Mouse (Mus musculus) thymus, postnatal 14 days (tissue): ENCODE measurements at regions not wholly inside any gene's neighbourhood (a gene's known extent, or its start where the extent isn't known, plus 50 kb on each side); places are given as distances from the start of the nearest gene placed in this dataset.

Experiments used
- DNase-seq: peaks from one replicate; pipeline ENCODE4 v3.0.0; 2021

DNA sequence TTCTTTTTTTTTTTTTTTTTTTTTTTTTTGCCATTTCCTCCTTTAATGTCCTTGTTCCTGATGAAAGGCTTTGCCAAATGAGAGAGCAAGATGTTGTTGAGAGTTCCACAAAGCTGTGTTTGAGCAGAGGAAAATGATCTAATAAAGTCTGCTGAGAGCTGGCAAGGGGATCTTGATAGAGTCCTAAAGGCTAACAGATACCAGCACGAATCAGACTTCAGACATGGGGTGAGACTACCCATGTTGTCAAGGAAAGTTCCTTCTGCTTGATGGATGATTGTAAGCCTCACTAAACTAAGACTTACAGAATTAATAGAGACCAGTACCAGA, 665.2 kb upstream of the Fam92a start:
- DNase-seq, result no peak

DNA sequence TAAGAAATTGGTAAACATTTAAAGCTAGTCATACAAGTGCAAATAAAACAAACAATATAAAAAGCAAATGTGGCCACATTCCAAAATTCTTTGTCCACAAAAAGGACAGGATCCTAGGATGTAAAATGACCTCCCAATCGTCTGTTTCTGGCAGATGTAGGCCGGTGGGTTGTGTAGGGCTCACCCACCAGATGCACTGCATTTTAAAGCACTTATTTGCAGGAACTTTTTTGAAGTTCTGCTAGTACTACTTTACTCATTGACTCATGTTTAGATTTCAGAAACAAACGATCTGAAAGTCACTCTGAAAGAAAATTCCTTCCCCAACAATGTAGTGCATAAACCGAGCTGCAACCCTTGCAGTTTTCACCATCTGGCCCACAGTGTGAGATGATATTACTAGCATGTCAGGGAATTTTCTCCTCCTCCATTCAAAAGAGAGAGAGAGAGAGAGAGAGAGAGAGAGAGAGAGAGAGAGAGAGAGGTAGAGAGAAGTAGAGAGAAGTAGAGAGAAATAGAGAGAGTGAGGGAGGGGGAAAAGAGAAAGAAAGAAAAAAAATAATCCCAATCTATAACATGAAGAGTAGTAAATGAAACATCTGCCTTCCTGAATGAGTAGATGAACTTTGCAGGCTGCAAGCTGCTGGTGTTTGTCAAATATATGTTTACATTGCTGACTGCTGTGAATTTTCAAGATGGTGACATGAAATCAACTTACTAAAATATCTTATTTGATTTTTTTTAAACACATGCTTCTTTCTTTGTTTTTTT, 664.7 kb upstream of the Fam92a start:
- DNase-seq, result no peak

DNA sequence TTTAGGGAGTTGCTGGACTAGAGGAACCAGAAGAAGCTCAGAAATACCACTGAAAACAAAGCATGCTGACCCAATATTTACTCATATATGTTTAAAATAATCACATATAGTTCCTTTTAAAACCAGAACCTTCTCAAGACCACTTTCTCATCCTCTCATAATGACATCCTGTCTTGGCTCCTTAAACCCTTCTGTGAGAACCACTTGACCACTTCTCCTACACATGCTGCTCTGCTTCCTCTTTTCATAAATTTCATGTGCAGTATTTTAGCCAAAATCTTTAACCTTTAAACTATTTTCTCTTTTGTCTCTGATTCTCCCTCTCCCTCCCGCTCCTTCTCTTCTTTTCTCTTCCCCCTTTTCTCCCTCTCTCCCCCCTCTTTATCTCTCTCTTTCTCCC, 654.6 kb upstream of the Fam92a start:
- DNase-seq, result no peak

DNA sequence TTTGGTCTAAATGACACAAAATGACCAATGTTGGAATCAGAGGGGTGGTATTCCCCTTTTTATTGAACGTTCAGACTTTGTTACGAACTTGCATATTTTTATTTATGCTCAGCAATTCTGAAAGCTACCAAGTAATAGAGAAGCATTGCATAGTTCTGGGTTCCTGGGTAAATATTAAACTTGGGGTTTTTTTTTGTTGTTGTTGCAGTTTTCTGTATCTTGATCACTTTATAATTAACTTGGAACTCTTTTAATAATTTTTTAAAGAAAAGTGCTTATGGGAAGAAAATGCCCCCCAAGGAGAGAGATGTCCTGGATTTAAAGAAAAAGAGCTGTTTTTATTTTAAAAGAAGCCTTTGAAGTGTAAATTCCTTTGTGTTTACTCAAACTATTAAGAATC, 642.4 kb upstream of the Fam92a start:
- no peak for DNase-seq

DNA sequence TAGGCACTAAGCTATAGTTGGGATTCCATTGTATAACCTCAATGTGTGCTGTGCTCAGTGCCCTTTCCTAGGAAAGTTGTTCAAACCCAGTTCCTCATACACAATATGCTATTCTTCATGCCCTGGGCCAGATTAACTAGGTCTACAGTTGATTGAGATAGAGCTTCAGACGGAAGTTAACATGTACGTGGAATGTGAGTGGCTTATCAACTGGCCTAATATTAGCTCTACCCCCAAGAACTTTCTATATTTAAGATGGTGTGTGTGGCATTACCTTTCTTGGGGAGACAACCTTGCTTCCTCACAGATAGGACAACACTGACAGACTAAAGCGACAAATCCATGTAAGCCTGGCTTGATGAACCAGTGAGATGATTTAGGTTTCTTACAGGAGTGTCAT, 629.4 kb upstream of the Fam92a start:
- no peak for DNase-seq

DNA sequence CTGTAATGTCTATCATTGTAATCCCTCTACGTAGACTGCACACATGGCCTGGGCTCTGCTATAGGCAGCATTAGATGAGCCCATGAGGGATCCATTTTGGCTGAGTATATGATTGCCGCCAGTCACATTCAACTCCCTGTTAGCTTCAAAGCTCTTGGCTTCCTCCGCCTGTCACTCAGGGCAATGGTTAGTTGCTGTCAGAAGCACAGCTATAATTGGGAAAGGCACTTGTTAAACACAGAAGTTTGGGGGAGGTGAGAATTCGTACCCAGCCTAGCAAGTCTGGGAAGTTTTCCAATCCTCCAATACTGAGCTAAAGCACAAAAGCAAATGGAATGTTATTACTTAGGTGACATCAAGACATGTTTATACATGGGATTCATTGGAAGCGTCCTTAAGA, 627.7 kb upstream of the Fam92a start:
- DNase-seq, result no peak

DNA sequence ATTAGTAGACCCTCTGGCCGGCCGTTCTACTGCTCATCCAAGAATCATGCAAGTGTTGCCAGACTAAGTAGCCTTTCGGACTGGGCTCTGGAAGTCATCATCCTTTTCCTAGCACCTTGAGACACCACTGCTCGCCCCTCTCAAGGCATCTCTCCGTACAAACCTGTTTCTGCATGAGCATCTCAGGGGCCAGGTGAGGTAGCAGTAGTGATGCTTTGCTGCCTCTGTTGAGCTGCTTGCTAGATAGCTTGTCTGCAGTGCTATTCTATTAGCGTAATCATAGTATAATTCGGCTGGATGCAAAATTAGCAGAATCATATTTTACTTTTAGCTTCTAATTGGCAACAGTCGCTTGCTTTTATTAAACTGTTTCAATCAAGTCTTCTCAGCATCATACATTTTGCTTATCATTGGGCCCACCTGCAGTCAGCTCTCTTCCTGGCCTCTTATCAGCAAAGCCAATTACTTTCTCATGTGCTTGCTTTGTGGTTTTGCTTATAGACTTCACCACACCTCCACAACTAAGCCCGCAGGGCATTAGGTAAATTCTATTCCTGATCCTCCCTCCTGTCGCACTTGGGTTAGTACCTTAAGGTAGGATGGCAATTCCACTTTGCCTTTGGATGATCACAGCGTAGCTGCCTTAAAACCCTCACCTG, 621.1 kb upstream of the Fam92a start:
- no peak for DNase-seq

DNA sequence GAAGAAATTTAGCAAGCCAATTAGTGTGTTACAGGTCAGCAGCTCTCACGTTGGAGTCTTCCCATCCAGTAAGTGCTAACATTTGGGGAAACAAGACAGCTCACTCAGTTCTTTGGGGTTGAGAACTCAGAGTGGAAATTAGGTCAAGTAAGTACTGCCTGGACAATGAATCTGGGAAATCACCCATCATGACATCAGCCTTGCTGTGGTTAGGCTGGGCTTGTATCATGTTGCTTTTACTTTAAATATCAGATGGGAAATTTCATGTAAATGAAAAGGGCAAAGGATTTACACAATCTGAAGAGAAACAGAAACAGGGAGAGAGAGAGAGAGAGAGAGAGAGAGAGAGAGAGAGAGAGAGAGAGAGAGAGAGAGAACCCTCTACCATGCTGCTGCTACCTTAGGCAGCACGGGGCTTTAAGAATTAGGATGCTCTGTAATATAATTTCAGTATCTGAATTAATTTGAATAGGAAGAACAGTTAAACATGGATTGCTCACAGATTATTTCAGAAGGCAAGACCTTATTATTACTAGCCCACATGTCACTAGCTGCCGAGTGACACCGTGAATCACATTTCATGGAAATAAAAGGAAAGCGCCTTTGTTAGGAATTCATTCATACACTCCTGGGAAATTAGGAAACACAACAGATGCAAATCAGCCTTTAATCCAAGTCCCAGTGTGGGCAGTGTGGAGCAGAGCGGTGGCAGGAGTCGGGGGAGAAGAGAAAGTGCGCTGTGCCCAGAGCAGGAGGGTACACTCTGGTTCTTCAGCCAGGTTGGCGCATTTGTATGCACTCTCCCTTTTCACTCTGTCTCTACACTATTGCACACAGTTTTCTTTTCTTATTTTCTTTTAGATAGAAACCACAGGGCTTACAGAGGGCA, 620.2 kb upstream of the Fam92a start:
- DNase-seq, result no peak

DNA sequence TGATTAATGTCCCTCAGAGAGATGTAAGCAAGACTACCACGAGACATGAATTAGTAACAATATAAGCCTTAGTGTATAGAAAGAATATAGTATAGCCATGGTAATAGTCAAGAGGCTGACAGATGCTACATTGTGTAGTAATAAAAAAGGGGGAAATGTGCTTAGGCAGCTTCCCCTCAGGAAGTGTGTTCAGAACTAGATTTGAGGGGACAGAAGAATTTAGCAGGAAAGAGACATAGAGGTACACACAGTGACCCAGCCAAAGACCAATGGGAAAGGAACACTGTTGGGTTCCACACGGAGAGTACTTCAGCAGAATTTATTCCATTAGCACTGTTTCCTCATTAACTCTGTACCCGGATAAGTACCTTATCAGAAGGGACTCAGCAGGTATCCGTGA, 614.0 kb upstream of the Fam92a start:
- no peak for DNase-seq

DNA sequence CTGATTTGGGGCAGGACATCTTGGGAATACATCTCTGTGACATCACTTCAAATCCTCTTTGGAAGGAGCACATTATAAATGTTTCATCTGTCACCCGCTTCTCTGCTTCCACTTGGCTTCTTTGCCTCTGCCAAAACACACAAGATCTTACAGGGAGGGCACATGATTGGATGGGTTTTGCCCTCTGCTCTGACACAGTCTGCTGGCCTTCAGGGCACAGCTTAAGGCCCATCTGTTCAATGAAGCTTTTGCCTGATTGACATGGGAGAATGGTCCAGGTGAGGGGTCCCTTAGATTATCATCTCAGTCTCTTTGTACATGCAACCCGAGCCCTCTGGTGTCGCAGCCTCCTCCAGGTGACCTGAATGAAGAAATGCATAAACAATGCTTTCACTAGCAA, 612.7 kb upstream of the Fam92a start:
- DNase-seq, result no peak

DNA sequence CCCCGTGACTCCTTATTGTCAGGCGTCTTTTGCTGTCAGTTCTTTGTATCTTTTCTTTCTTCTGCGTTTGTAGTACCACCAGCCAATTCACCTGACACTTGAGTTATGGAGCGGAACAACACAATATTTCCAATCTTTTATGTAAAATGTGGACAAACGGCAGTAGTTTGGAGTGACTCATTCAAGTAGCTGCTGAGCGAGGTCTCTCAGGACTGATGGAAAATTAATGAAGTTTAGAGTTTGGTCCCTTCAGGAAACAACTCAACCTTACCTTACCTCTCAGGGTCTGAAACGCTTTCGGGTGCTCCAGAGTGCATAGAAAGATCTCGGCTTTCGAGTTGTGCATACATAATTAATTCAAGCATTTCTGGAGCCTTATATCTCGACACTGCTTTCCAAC, 612.3 kb upstream of the Fam92a start:
- no peak for DNase-seq

DNA sequence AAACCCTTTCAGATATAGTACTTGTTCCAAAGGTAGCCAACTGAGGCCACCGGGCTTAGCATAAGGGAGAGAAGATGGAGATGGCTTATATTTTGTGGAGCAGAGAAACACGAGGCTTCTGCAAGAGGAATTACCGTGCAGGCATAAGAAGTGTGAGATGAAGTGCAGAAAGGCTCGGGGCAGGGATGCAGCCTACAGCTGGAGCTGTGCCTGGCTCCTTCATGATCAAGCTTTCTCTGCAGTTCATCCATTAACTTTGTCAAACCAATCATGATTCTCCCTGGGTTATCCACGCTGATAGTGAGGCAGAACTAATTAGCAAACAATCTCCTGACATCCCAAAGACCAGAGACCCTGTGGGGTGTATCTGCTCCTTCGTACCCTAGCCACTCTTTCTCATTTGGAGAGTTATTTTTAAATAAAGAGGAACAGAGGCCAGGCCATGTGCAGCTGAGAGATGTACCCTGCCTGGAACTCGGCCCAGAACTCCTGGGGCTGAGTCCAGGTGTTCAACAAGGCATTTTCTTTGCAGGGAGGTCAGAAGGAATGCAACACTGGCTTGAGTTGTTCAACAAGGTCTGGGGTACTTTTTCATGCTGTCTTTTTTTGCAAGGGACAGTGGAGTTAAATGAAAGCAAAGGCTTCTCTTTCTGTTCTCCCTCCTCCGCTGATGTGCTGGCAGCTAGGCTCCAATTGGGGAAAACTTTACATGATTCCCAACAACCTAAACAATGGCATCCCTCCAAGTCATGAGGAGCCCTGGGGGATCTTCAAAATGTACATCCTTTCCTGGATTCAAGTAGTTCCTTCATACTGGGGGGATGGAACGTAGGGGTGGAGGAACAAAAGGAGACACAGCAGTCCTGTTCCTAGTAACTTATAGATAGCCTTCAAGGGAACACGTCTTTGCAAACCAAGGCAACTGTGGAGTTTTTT, 610.4 kb upstream of the Fam92a start:
- DNase-seq, result no peak

DNA sequence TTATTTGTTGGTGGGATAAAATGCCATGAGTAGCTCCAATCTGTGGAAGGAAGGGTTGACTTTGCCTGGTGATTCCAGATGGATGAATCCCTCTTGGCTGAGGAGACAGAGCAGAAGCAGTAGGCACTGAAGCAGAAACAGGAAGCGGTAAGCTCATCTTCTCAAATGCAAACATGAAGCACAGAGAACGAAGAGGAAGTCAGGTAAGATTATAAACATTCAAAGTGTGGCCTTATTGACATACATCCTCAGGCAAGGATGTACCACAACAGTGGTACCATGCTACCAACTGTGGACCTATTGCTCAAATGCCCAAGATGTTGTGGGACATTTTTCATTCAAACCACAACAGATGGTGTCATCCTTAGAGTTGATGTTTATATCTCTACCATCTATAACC, 608.4 kb upstream of the Fam92a start:
- no peak for DNase-seq

DNA sequence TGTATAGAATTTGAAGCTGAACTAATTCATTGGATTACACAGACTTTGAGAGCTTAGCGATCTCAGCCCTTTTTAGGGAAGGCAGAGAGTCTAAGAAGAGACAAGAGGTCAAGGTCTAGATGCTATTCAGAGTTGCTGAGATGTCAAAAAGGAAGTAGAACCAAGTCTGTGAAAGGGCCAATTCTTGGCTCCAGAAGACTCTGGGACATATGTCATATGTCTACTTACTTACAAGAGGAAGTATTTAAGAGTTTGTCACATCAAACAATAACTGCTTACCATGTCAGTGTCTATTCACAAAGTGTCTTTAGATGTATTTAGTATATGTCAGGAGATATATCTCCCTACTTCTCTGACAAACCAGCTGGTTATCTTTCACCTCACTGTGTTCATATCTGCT, 607.4 kb upstream of the Fam92a start:
- no peak for DNase-seq

DNA sequence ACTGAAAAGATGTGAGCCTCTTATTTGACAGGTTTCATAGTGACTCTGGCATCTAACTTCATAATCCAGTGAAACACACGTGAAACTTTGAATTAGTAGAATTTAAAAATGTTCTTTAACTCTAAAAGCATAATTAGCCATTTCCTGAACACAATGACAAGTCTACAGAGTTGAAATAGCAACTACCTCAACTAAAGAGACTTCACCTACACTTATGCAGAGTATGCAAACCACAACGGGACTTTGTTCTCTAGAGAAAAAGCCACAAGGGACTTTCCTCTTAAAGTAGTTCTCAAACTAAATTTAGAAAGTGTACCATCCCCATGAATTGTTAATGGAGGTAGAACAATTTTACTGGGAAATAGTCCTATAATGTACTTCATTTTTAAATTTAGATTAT, 606.3 kb upstream of the Fam92a start:
- no peak for DNase-seq

DNA sequence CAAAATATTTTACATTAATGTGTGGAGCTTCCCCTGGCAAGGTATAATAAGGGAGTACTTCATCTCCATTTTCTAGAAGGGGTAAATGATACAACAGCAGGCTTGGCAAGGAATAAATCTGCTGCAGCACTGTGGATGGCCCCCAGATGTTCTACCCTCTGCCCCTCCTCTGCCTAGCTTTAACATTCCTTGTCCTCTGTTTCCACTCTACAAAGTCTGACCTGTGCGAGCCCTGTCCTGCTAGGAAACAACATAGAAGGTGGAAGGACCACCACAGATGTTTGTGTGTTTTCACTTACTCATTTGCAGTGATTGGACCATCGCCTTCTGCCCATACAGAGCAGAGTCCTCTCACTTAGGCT, 604.4 kb upstream of the Fam92a start:
- no peak for DNase-seq

DNA sequence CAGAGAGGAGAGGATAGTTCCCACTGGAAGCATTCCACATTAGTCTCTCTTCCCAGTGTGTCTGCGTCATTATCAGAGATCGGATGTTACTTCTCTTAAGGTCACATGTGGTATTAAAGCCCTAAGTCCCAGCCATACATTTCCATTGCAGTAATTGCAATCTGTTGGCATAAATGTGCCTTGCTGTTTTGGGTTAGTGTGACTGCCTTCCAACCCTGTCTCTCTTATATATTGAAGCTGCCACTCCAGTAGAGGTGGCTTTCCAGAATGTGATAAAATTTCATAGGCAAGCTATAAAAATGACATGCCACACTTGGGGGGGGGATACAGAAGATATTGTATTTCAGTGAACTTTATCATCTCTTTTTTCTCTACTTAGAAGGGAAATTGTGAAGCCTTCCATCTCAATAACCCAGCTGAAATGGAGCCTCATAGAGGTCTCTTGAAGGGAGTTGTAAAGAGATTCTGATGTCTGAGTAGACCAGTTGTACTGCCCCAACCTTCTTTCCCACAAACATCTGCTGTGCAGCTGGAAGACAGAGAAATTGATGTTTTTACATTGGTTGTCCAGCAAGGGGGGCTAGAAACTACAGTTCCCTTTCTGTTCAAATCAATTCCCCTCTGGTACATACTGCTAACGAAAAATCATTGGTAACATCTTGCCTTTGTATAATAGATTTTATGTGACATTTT, 603.9 kb upstream of the Fam92a start:
- DNase-seq, result no peak

DNA sequence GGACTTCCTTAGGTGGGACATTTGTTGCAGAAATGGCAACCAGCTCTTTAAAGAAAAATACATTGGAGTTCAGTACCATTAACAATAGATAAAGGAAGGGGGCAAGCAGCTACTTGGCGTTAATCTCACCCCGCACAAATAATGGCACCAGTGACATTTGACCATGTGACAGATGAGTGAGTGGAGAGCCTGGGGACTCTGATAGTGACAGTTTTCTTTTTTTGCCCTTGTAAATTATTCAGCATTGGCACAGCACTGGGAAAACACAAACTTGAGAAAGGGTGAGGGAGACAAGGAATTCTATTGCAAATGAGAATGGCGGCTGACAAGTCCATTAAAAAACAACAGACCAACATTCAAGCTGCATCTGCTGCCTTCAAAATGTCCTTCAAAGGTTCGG, 603.3 kb upstream of the Fam92a start:
- DNase-seq, result no peak

DNA sequence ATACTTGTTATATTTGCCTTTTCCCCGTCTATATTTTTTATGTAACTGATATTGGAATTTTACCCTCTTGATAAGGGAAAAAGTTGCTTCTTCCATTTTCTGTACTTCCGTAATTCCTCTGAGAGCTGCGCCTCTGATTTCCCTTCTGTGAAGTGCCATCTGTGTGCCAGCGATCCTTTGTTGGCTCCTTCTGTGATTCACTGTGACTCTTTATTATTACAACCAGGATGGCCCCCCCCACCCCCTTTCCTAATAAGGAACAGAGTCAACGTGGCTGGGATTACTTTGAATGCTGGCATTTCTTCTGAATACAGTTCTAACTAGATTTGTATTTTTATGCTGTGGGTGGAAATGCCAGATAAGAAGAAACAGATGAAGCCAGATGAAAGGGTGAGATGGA, 602.9 kb upstream of the Fam92a start:
- DNase-seq, result no peak

DNA sequence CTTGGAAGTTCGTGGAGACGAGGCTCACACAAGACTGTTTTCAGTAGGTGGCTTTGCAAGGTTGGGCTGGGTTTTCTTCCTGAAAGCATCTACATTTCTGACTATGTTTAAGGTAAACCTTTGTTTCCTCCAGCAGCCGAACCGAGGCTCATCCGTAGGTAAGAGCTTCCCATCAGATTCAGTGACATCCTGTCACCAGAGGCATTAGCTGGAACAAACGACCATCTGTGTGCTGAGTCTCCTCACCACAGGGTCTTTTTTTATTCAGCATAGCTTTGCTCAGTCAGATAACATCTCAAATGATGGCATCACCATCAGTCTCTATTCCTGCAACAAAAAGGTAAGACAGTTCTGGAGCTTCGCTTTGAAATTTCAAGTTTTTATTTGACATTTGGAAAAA, 601.4 kb upstream of the Fam92a start:
- no peak for DNase-seq

DNA sequence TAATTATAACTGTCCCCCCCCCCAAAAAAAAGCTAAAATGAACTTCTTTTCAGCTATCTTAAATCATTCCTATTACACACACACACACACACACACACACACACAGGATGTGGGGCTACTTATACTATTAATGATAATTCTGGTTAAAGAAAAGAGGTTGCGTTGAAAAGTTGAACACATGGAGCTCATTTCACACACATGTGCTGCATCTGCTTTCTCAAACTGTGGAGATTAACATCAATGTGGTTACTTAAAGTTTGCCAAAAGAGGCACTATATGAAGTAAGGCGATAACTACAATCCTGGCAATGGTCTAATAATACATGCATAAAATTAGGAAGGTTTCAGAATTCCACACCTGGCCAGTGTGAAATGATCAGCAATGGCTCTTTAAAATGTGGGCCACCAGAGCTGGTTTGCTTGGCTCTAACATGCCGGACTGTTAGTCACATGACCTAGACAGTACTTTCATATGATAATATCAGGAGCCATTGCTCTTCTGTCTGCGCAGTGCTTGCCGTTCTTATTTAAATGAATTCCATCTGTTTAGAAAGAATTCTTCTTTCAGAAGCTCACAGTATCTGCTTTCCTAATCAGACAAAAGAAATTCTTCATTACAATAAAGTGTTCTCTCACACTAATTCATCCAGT, 598.4 kb upstream of the Fam92a start:
- no peak for DNase-seq

DNA sequence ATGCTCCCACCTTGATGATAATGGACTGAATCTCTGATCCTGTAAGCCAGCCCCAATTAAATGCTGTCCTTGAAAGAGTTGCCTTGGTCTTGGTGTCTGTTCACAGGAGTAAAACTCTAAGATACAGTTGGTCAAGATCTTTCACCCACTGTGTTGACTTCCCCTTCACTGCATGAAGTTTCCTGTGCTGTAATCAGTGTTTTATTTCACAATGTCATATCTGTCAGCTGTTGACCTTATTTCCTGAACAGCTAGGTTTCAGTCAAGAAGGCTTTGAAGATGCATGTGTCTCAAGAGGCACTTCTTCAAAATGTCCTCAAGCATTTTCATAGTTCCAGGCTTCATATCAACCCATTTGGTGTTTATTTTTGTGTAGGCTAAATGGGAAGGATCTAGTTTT, 597.3 kb upstream of the Fam92a start:
- no peak for DNase-seq
